Mouse (Mus musculus): ENCODE data around the gene Tbxa2r.

DNA sequence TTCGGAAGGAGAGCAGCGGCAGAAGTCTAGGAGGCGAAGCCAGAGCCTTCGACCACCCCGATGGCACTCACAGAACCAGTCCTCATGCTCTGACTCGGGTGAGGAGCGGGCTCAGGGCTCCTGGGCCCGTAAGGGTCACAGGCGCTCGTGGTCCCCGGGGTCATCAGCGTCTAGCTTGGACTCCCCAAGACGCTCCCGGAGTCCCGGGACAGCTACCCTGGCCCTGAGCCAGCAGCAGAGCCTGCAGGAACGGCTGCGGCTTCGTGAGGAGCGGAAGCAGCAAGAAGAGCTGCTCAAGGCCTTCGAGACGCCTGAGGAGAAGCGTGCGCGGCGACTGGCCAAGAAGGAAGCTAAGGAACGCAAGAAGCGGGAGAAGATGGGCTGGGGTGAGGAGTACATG lies 6.1 kb upstream of the Tbxa2r start:
- TF ChIP-seq CTCF (IDR thresholded peaks at IDR 0.05; ENCODE audit: insufficient read depth, low read depth, low read length) = no peak
- TF ChIP-seq POLR2A (IDR thresholded peaks at IDR 0.05; ENCODE audit: insufficient read depth, low read depth, low read length) = no peak
